Mouse (Mus musculus) CH12.LX (cell line): Measurements from ENCODE around the gene Ccer1. TPM values are rescaled to one million over a fixed set of nuclear protein-coding genes. Genes with fewer than 3 reads are reported as not detected.

Experiments used
- DNase-seq: peaks from one replicate; pipeline ENCODE4 v3.0.0-alpha.2; 2013; ENCODE audit errors: extremely low read depth
- H3K27ac ChIP-seq: 2 replicates; pipeline ENCODE4 v1.5.1; 2012; ENCODE audit warnings: low read depth, mild to moderate bottlenecking, control low read depth, moderate library complexity; ENCODE audit not compliant: insufficient read depth
- H3K27me3 ChIP-seq: replicated peaks from 2 replicates; pipeline ENCODE3; 2012; ENCODE audit warnings: inconsistent platforms
- H3K36me3 ChIP-seq, 2 experiments: replicated peaks in 1 of 2; 2 replicates each; pipeline versions ENCODE3 to v1.6.1; 2012; ENCODE audit warnings: inconsistent platforms in 1 of 2, low read length in 1 of 2, mild to moderate bottlenecking in 1 of 2, mixed read lengths in 1 of 2, moderate library complexity in 1 of 2; ENCODE audit not compliant: control insufficient read depth in 1 of 2, insufficient read depth in 1 of 2
- H3K4me1 ChIP-seq, 2 experiments: 2 replicates each; pipeline ENCODE4 v1.6.1; 2012; ENCODE audit warnings: inconsistent platforms in 1 of 2, moderate library complexity in 1 of 2; ENCODE audit not compliant: insufficient read depth in 2 of 2, control insufficient read depth in 1 of 2
- H3K4me2 ChIP-seq: 2 replicates; pipeline ENCODE4 v1.6.1; 2012; ENCODE audit warnings: low read depth, mild to moderate bottlenecking, control low read depth; ENCODE audit not compliant: poor library complexity, insufficient read depth, severe bottlenecking
- H3K4me3 ChIP-seq, 3 experiments: fragments of 150-350 bp in 1 of 3; sonication (generic) in 1 of 3; replicated peaks in 1 of 3; 2 replicates each; pipeline versions ENCODE3 to v1.5.1; 2011 to 2012; ENCODE audit warnings: low read depth in 2 of 3, low read length in 2 of 3, mild to moderate bottlenecking in 2 of 3, moderate library complexity in 2 of 3, control low read depth in 1 of 3, improper control_type of control experiment in 1 of 3, inconsistent platforms in 1 of 3, mixed read lengths in 1 of 3; ENCODE audit not compliant: poor library complexity in 1 of 3
- H3K79me2 ChIP-seq: replicated peaks from 2 replicates; pipeline ENCODE4 v1.6.1; 2012; ENCODE audit warnings: mild to moderate bottlenecking, moderate library complexity; ENCODE audit not compliant: control insufficient read depth, poor library complexity, insufficient read depth, severe bottlenecking; ENCODE audit errors: extremely low read depth
- H3K9ac ChIP-seq: 2 replicates; pipeline ENCODE4 v1.6.1; 2012; ENCODE audit warnings: low read depth, mild to moderate bottlenecking, control low read depth, moderate library complexity; ENCODE audit not compliant: insufficient read depth
- H3K9me3 ChIP-seq: replicated peaks from 2 replicates; pipeline ENCODE3; 2012; ENCODE audit warnings: low read length, inconsistent platforms, mixed read lengths
- BHLHE40 ChIP-seq: IDR thresholded peaks from 2 replicates; pipeline ENCODE4 v1.6.1; 2011; ENCODE audit warnings: mild to moderate bottlenecking, low read depth, low read length, improper control_type of control experiment
- CHD1 ChIP-seq: IDR thresholded peaks from 2 replicates; pipeline ENCODE4 v1.6.1; 2012; ENCODE audit warnings: low read depth, low read length, improper control_type of control experiment, inconsistent platforms
- CTCF ChIP-seq, 2 experiments: IDR thresholded peaks in 1 of 2; conservative IDR thresholded peaks in 1 of 2; 2 replicates each; pipeline ENCODE4 v1.5.1; 2011 to 2012; ENCODE audit warnings: low read depth in 2 of 2, low read length in 2 of 2, improper control_type of control experiment in 1 of 2, inconsistent platforms in 1 of 2, mild to moderate bottlenecking in 1 of 2, moderate library complexity in 1 of 2
- ELF1 ChIP-seq: IDR thresholded peaks from 2 replicates; pipeline ENCODE4 v1.6.1; 2014; ENCODE audit warnings: low read depth, mild to moderate bottlenecking, inconsistent platforms, low read length, improper control_type of control experiment
- EP300 ChIP-seq: IDR thresholded peaks from 2 replicates; pipeline ENCODE4 v1.6.1; 2011; ENCODE audit warnings: low read length, improper control_type of control experiment
- GABPA ChIP-seq: IDR thresholded peaks from 2 replicates; pipeline ENCODE4 v1.6.1; 2012; ENCODE audit warnings: low read depth, low read length, improper control_type of control experiment, inconsistent platforms; ENCODE audit not compliant: insufficient replicate concordance
- IRF4 ChIP-seq: IDR thresholded peaks from 2 replicates; pipeline ENCODE4 v1.6.1; 2014; ENCODE audit warnings: low read depth, mild to moderate bottlenecking, inconsistent platforms, low read length, improper control_type of control experiment
- JUN ChIP-seq: IDR thresholded peaks from 2 replicates; pipeline ENCODE4 v1.6.1; 2011; ENCODE audit warnings: low read depth, mild to moderate bottlenecking, low read length, improper control_type of control experiment, moderate library complexity; ENCODE audit not compliant: insufficient read depth
- JUND ChIP-seq: conservative IDR thresholded peaks from 2 replicates; pipeline ENCODE4 v1.6.1; 2011; ENCODE audit warnings: low read depth, low read length, improper control_type of control experiment
- MAFK ChIP-seq: IDR thresholded peaks from 2 replicates; pipeline ENCODE4 v1.6.1; 2011; ENCODE audit warnings: low read length, improper control_type of control experiment; ENCODE audit not compliant: insufficient replicate concordance
- MAX ChIP-seq: IDR thresholded peaks from 2 replicates; pipeline ENCODE4 v1.6.1; 2011; ENCODE audit warnings: low read length, improper control_type of control experiment
- MAZ ChIP-seq: IDR thresholded peaks from 2 replicates; pipeline ENCODE4 v1.6.1; 2012; ENCODE audit warnings: low read depth, mild to moderate bottlenecking, inconsistent platforms, low read length, improper control_type of control experiment, moderate library complexity
- MEF2A ChIP-seq: IDR thresholded peaks from 2 replicates; pipeline ENCODE4 v1.6.1; 2014; ENCODE audit warnings: low read depth, mild to moderate bottlenecking, inconsistent platforms, low read length, improper control_type of control experiment, borderline replicate concordance
- POLR2A ChIP-seq: IDR thresholded peaks from 2 replicates; pipeline ENCODE4 v1.6.1; 2011; ENCODE audit warnings: low read depth, mild to moderate bottlenecking, improper control_type of control experiment, low read length
- POLR2AphosphoS2 ChIP-seq: IDR thresholded peaks from 2 replicates; pipeline ENCODE4 v1.6.1; 2011; ENCODE audit warnings: low read depth, low read length, improper control_type of control experiment
- RAD21 ChIP-seq: IDR thresholded peaks from 2 replicates; pipeline ENCODE4 v1.6.1; 2011; ENCODE audit warnings: low read depth, mild to moderate bottlenecking, low read length, improper control_type of control experiment, moderate library complexity
- SIN3A ChIP-seq: IDR thresholded peaks from 2 replicates; pipeline ENCODE4 v1.6.1; 2012; ENCODE audit warnings: low read length, improper control_type of control experiment, inconsistent platforms
- TBP ChIP-seq: conservative IDR thresholded peaks from 2 replicates; pipeline ENCODE4 v1.6.1; 2011; ENCODE audit warnings: low read depth, low read length, improper control_type of control experiment
- TCF12 ChIP-seq: IDR thresholded peaks from 2 replicates; pipeline ENCODE4 v1.6.1; 2014; ENCODE audit warnings: low read depth, mild to moderate bottlenecking, inconsistent platforms, low read length, improper control_type of control experiment
- UBTF ChIP-seq: IDR thresholded peaks from 2 replicates; pipeline ENCODE4 v1.6.1; 2012; ENCODE audit warnings: low read depth, mild to moderate bottlenecking, inconsistent platforms, low read length, improper control_type of control experiment, moderate library complexity
- USF1 ChIP-seq: IDR thresholded peaks from 2 replicates; pipeline ENCODE4 v1.6.1; 2014; ENCODE audit warnings: low read depth, mild to moderate bottlenecking, inconsistent platforms, low read length, improper control_type of control experiment
- ZNF384 ChIP-seq: IDR thresholded peaks from 2 replicates; pipeline ENCODE4 v1.6.1; 2012; ENCODE audit warnings: low read depth, low read length, improper control_type of control experiment, inconsistent platforms
- dilution Hi-C: fragments of 300-500 bp; cut with MboI; formaldehyde crosslinking; loops from 2 replicates; pipeline ENCODE4 v1.14.3; 2020; ENCODE audit warnings: low sequenced_read_pairs; ENCODE audit not compliant: extremely low pct_unique_long_range_greater_than_20kb, extremely low pct_ligation_motif_present
- in situ Hi-C: fragments of 300-500 bp; cut with MboI; formaldehyde crosslinking; loops from 3 replicates; pipeline ENCODE4 v1.14.3; 2019; ENCODE audit warnings: low sequenced_read_pairs, low pct_ligation_motif_present, low pct_unique_long_range_greater_than_20kb, mixed read lengths
- polyA plus RNA-seq: library from polyadenylated mRNA; unstranded; fragments of >175 nt; gene quantifications from 2 replicates; pipeline ENCODE4 v1.2.1, GENCODE M21; 2012; ENCODE audit warnings: low read depth; ENCODE audit not compliant: insufficient read length
- total RNA-seq, 2 experiments: library from RNA; depleted of rRNA; stranded (reverse); fragments of 300-350 nt in 1 of 2; fragments of >200 nt in 1 of 2; gene quantifications; 2 replicates each; pipeline ENCODE4 v1.2.3; 2012 to 2014

The Ccer1 gene
- total and polyA plus RNA-seq, 3 experiments: not detected

DNA sequence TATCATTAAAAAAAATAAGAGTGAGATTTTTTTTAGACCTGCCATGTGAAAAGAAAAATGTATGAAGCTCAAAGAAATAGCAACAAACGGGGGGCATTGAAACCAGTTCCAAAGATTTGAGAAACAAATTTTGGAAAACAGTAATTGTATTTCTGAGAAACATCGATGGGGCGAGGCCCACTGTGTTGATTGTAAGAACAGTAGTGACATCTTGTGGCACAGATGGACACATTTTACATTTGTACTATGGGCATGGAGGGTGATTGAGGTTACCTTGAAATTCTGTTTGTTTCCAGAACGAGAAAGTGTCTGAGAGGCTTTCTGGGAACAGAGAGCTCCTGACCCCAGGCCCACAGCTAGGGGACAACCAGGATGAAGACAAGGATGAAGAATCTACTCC lies 22.7 kb upstream of the Ccer1 start (continued):
- TF ChIP-seq POLR2A (no peak), BHLHE40 (no peak), ELF1 (no peak), MAFK (no peak), MAZ (no peak), IRF4 (no peak), RAD21 (peak; percentile 96), CHD1 (no peak), JUND (no peak), UBTF (no peak), MAX (no peak)

- H3K4me2 ChIP-seq: no peak overlapping the region
- TF ChIP-seq JUN (no peak), GABPA (no peak), CTCF (conservative IDR thresholded peaks at IDR 0.05 in 1 of 2, IDR thresholded peaks at IDR 0.05 in 1 of 2; ENCODE audit: low read depth in 2 of 2, low read length in 2 of 2) (no peak), ZNF384 (no peak), POLR2AphosphoS2 (no peak), MAFK (no peak), SIN3A (no peak), USF1 (no peak), TBP (no peak), BHLHE40 (no peak), TCF12 (no peak), MEF2A (no peak), EP300 (no peak)
- no peak overlapping the region for H3K9ac ChIP-seq
- in situ Hi-C loops (no loop called here), dilution Hi-C loops (no loop called here)
- no peak overlapping the region for H3K27ac ChIP-seq
- H3K79me2 ChIP-seq: no peaks in the 10 kb centered on the region
- no peak overlapping the region for H3K4me3 ChIP-seq
- H3K9me3 ChIP-seq: no peaks in the 10 kb centered on the region
- no peaks in the 10 kb centered on the region for H3K27me3 ChIP-seq
- DNase-seq: no peak
- H3K4me1 ChIP-seq: no peaks in the 10 kb centered on the region
- H3K36me3 ChIP-seq: no peaks in the 10 kb centered on the region
Observed at GRCm38 (mm10) chr10:97673239-97673638, 19.6 kb upstream of the Ccer1 start.
